Mouse (Mus musculus) megakaryocyte, embryonic 14.5 days (primary cell): ENCODE measurements around the gene Ccl24.

Experiments used
- FLI1 ChIP-seq: IDR thresholded peaks from 2 replicates; pipeline ENCODE4 v1.6.1; 2012; ENCODE audit warnings: low read length, inconsistent platforms, mixed read lengths
- GATA1 ChIP-seq: IDR thresholded peaks from 3 replicates; pipeline ENCODE4 v1.6.1; 2012; ENCODE audit warnings: mixed read lengths, low read length, inconsistent platforms, borderline replicate concordance

GRCm38 (mm10) chr5:135582330-135582729 is 9.5 kb upstream of the Ccl24 start:
- no peak for TF ChIP-seq GATA1
- TF ChIP-seq FLI1 = no peak
